Comparison of ENCODE assay signal across 10 mouse cellular contexts in the genomic region with DNA sequence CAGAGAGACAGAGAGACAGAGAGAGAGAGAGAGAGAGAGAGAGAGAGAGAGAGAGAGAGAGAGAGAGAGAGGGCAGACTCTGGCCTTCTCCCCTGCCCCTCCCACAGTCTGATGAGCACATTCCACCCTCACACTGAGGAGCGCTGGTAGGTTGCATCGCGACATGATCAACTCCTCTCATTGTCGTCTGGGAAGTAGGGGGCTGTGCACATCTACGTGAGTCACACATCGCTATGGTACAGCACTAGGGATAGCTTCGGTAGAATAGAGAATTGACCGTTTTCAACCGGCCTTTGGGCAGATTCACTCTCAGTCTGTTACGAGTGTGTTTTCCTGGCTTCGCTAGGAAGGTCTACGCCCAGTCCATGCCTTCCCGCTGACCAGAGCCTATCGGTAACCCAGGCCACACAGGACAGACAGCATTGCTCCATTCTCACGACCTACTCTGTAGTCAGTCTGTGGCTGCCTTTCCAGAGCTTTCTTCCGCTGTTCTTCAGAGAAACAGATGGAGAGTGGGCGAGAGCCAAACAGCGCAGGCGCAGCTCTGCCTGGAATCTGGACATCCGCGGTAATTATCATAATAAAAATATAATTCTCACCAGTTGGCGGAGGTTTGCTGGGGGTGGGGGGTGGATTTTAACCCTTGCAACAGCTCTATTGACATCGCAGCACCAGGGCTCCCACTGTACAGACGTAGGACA.
DNase-seq lines count a peak whose midpoint lies in the region; ATAC-seq and TF ChIP-seq lines count a peak whose summit lies in the region.
"Had no signal": no experiment of that assay in that cellular context is flagged by ENCODE, and none has a peak within 500 bp of the region (broad histone marks: within the 10 kb centered on the region; RNA-seq: fewer than 3 reads in every experiment).

No protein-coding gene starts in this region.

- no peak overlapping the region for H3K4me2 ChIP-seq in kidney, embryonic 16.5 days (replicated peaks; ENCODE audit: low read depth, low read length)
- no peak overlapping the region for H3K4me2 ChIP-seq in embryonic facial prominence, embryonic 15.5 days (replicated peaks)
- peak overlapping the region; percentile 50 for H3K4me2 ChIP-seq in hindbrain, postnatal 0 days (ENCODE audit: low read depth, low read length)
- no peak overlapping the region for H3K4me2 ChIP-seq in midbrain, embryonic 14.5 days (ENCODE audit: low read length)

- H3K9ac ChIP-seq in kidney, embryonic 16.5 days (replicated peaks; ENCODE audit: low read length) = no peak overlapping the region
- H3K9ac ChIP-seq in embryonic facial prominence, embryonic 15.5 days = no peak overlapping the region
- no peak overlapping the region for H3K9ac ChIP-seq in hindbrain, postnatal 0 days (replicated peaks; ENCODE audit: low read length)
- H3K9ac ChIP-seq in midbrain, embryonic 14.5 days (replicated peaks; ENCODE audit: low read length) = no peak overlapping the region

- H3K27me3 ChIP-seq in kidney, embryonic 16.5 days (ENCODE audit: insufficient read depth, low read length) = no peaks in the 10 kb centered on the region
- no peaks in the 10 kb centered on the region for H3K27me3 ChIP-seq in embryonic facial prominence, embryonic 15.5 days
- no peaks in the 10 kb centered on the region for H3K27me3 ChIP-seq in hindbrain, postnatal 0 days (ENCODE audit: insufficient read depth, low read length)
- H3K27me3 ChIP-seq in midbrain, embryonic 14.5 days (ENCODE audit: control insufficient read depth, insufficient read depth, low read length) = no peaks in the 10 kb centered on the region; the same call in 1 of the 2 replicates

- peak; percentile 31 for DNase-seq in kidney, postnatal 10 days
- DNase-seq in hindbrain, postnatal 0 days (ENCODE audit: low spot score) = peak; percentile 64
- no peak for DNase-seq in midbrain, embryonic 14.5 days
- DNase-seq in ovary, adult 18-20 months (ENCODE audit: low spot score) = no peak
- no peak for DNase-seq in T-cell, adult 2 months (ENCODE audit: low spot score)
- no peak for DNase-seq in lung, adult 18-20 months

- 0 out of 2 replicates have a peak, but pooled peaks cover 7% of the 10 kb centered on the region for H3K4me1 ChIP-seq in kidney, embryonic 16.5 days (ENCODE audit: insufficient read depth, low read length)
- peaks cover 14% of the 10 kb centered on the region for H3K4me1 ChIP-seq in embryonic facial prominence, embryonic 15.5 days
- no peaks in the 10 kb centered on the region for H3K4me1 ChIP-seq in hindbrain, postnatal 0 days (ENCODE audit: insufficient read depth, low read length)
- peaks cover 11% of the 10 kb centered on the region; the same call in 1 of the 2 replicates for H3K4me1 ChIP-seq in midbrain, embryonic 14.5 days (ENCODE audit: control insufficient read depth, insufficient read depth, low read length)
- H3K4me1 ChIP-seq: megakaryocyte, embryonic 14.5 days had no signal

- 88% methylated on average over 24 of the region's 24 CpGs for WGBS in kidney, embryonic 16.5 days
- 59% methylated on average over 24 of the region's 24 CpGs for WGBS in embryonic facial prominence, embryonic 15.5 days
- WGBS in hindbrain, postnatal 0 days = 47% methylated on average over 24 of the region's 24 CpGs
- 77% methylated on average over 24 of the region's 24 CpGs for WGBS in midbrain, embryonic 14.5 days

- H3K27ac ChIP-seq in kidney, embryonic 16.5 days (ENCODE audit: low read length) = no peak overlapping the region
- no peak overlapping the region for H3K27ac ChIP-seq in embryonic facial prominence, embryonic 15.5 days (replicated peaks)
- H3K27ac ChIP-seq in hindbrain, postnatal 0 days = peak overlapping the region; percentile 45; the same call in 1 of the 2 replicates
- 0 out of 2 replicates have a peak overlapping the region, but pooled peaks have one; percentile 13 for H3K27ac ChIP-seq in midbrain, embryonic 14.5 days (replicated peaks; ENCODE audit: low read depth, low read length)

- TF ChIP-seq CTCF in hindbrain, postnatal 0 days (IDR thresholded peaks at IDR 0.05; ENCODE audit: low read depth) = no peak

- no peak; the same call in 1 of the 2 replicates for ATAC-seq in kidney, embryonic 16.5 days (ENCODE audit: low FRiP score, low TSS enrichment)
- peak; percentile 55; the same call in 1 of the 2 replicates for ATAC-seq in embryonic facial prominence, embryonic 15.5 days (ENCODE audit: insufficient number of reproducible peaks, low FRiP score, low TSS enrichment, low read depth)
- peak; percentile 70 for ATAC-seq in hindbrain, postnatal 0 days
- peak; percentile 53 for ATAC-seq in midbrain, embryonic 14.5 days (ENCODE audit: low FRiP score, low TSS enrichment)

- H3K36me3 ChIP-seq in kidney, embryonic 16.5 days (ENCODE audit: insufficient read depth, low read length) = no peaks in the 10 kb centered on the region
- H3K36me3 ChIP-seq in embryonic facial prominence, embryonic 15.5 days = no peaks in the 10 kb centered on the region
- no peaks in the 10 kb centered on the region for H3K36me3 ChIP-seq in hindbrain, postnatal 0 days (ENCODE audit: insufficient read depth, low read length)
- H3K36me3 ChIP-seq in midbrain, embryonic 14.5 days (ENCODE audit: control insufficient read depth, insufficient read depth, low read length) = no peaks in the 10 kb centered on the region

- no peak overlapping the region for H3K4me3 ChIP-seq in kidney, embryonic 16.5 days (ENCODE audit: low read length)
- no peak overlapping the region for H3K4me3 ChIP-seq in embryonic facial prominence, embryonic 15.5 days (replicated peaks)
- 0 out of 2 replicates have a peak overlapping the region, but pooled peaks have one; percentile 13 for H3K4me3 ChIP-seq in hindbrain, postnatal 0 days (ENCODE audit: low read length)
- H3K4me3 ChIP-seq in midbrain, embryonic 14.5 days (replicated peaks; ENCODE audit: low read depth, low read length) = no peak overlapping the region
- H3K4me3 ChIP-seq: erythroblast, embryonic 14.5 days; megakaryocyte, embryonic 14.5 days had no signal

- no peaks in the 10 kb centered on the region for H3K9me3 ChIP-seq in kidney, embryonic 16.5 days (ENCODE audit: low read length)
- no peaks in the 10 kb centered on the region for H3K9me3 ChIP-seq in embryonic facial prominence, embryonic 15.5 days (replicated peaks)
- no peaks in the 10 kb centered on the region for H3K9me3 ChIP-seq in hindbrain, postnatal 0 days (ENCODE audit: low read length)
- H3K9me3 ChIP-seq in midbrain, embryonic 14.5 days (ENCODE audit: control insufficient read depth, low read length) = no peaks in the 10 kb centered on the region
- H3K9me3 ChIP-seq: megakaryocyte, embryonic 14.5 days had no signal

Comparison
In these comparisons a context has a peak if more than half of its experiments do, and no peak if none do; other contexts are left out.
1. DNase-seq: peak in kidney, postnatal 10 days (single experiment) and hindbrain, postnatal 0 days (single experiment); none in midbrain, embryonic 14.5 days (single experiment), ovary, adult 18-20 months (single experiment), T-cell, adult 2 months (single experiment) and lung, adult 18-20 months (0 of 2).
2. H3K27ac ChIP-seq: peak in hindbrain, postnatal 0 days (single experiment) and midbrain, embryonic 14.5 days (single experiment); none in kidney, embryonic 16.5 days (single experiment) and embryonic facial prominence, embryonic 15.5 days (single experiment).